Mouse (Mus musculus) skeletal muscle tissue, adult 2 months (tissue): Measurements from ENCODE around the gene Castor1.
"Not testable (repeated sequence)": the region's sequence is repeated elsewhere in the genome, so short reads cannot be mapped to it uniquely, and the experiment has no call there.

Source experiments
- DNase-seq: peaks from one replicate; pipeline ENCODE4 v3.0.0-alpha.2; 2012; ENCODE audit warnings: low read depth, low spot score

Castor1 gene

GRCm38 (mm10) chr11:4217914-4218629 is at the start of gene Castor1:
TSS of gene Castor1 (plus strand) at chr11:4218225.
- DNase-seq, result peak; percentile 85

- peak; percentile 92 for DNase-seq
Observed at GRCm38 (mm10) chr11:4174586-4174985, 43.4 kb upstream of the Castor1 start.

- DNase-seq, result no peak
Observed at GRCm38 (mm10) chr11:4177716-4178115, 40.3 kb upstream of the Castor1 start.

- no peak for DNase-seq
Observed at GRCm38 (mm10) chr11:4182061-4182460, 36.0 kb upstream of the Castor1 start.

- no peak for DNase-seq
Observed at GRCm38 (mm10) chr11:4183511-4183910, 34.5 kb upstream of the Castor1 start.

- DNase-seq, result no peak
Observed at GRCm38 (mm10) chr11:4184251-4184952, 33.6 kb upstream of the Castor1 start.

GRCm38 (mm10) chr11:4185480-4185879 is 32.5 kb upstream of the Castor1 start:
- DNase-seq, result not testable (repeated sequence)

GRCm38 (mm10) chr11:4186486-4187317 is 31.3 kb upstream of the Castor1 start, which contains the start of gene Tbc1d10a:
TSS of gene Tbc1d10a (plus strand) at chr11:4186789.
- peak; percentile 95 for DNase-seq

GRCm38 (mm10) chr11:4187318-4187700 is 30.7 kb upstream of the Castor1 start:
- DNase-seq, result no peak

GRCm38 (mm10) chr11:4189182-4189581 is 28.8 kb upstream of the Castor1 start:
- DNase-seq, result peak; percentile 34

- DNase-seq, result peak; percentile 68
Observed at GRCm38 (mm10) chr11:4190677-4191076, 27.3 kb upstream of the Castor1 start.

- DNase-seq, result no peak
Observed at GRCm38 (mm10) chr11:4192757-4193156, 25.3 kb upstream of the Castor1 start.

GRCm38 (mm10) chr11:4193420-4193819 is 24.6 kb upstream of the Castor1 start:
- DNase-seq, result no peak

GRCm38 (mm10) chr11:4195597-4196031 is 22.4 kb upstream of the Castor1 start:
- DNase-seq, result no peak

- no peak for DNase-seq
Observed at GRCm38 (mm10) chr11:4196636-4197035, 21.4 kb upstream of the Castor1 start.

- DNase-seq, result no peak
Observed at GRCm38 (mm10) chr11:4197691-4198090, 20.3 kb upstream of the Castor1 start.

- DNase-seq, result no peak
Observed at GRCm38 (mm10) chr11:4201981-4202700, 15.9 kb upstream of the Castor1 start.

- DNase-seq, result no peak
Observed at GRCm38 (mm10) chr11:4202995-4203704, 14.9 kb upstream of the Castor1 start.

GRCm38 (mm10) chr11:4203705-4204074 is 14.3 kb upstream of the Castor1 start:
- DNase-seq, result peak; percentile 71

- no peak for DNase-seq
Observed at GRCm38 (mm10) chr11:4205097-4205655, 12.8 kb upstream of the Castor1 start.
